Mouse (Mus musculus) cerebellum, adult (tissue): ENCODE data around the gene Phf13.

Source experiments
- ATAC-seq: cut with Nextera tagmentation; 2 replicates; pipeline ENCODE4 v1.9.2; 2017; ENCODE audit warnings: mild to moderate bottlenecking, moderate library complexity, mixed read lengths; ENCODE audit not compliant: insufficient number of reproducible peaks, low FRiP score, low TSS enrichment

The Phf13 gene

GRCm38 (mm10) chr4:151957584-151958315, 38.3 kb downstream of the Phf13 start:
- no peak for ATAC-seq

- no peak for ATAC-seq
Measured at GRCm38 (mm10) chr4:151955791-151956190, 40.3 kb downstream of the Phf13 start.

DNA sequence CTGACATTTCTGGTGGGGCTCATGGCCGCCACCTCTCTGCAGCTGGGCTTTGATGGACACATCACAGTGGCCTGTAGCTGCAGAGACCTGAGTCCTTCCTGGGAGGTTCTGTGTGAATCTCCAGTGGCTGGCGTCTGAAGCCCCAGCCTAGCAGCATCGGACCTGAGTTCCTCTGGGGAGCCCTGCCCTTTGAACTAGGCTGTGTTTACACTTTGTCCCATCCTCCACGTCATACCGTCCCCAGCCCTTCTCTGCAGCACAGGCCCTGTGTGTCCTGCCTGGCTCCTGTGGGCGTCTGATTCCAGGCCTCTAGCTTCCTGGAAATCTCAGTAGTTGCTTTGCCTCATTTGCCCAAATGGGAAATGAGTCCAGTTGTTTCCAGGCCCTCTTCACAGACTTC, 42.8 kb downstream of the Phf13 start:
- no peak for ATAC-seq

GRCm38 (mm10) chr4:151948497-151949471, 47.3 kb downstream of the Phf13 start:
- ATAC-seq, result peak; percentile 64; the same call in 1 of the 2 replicates

DNA sequence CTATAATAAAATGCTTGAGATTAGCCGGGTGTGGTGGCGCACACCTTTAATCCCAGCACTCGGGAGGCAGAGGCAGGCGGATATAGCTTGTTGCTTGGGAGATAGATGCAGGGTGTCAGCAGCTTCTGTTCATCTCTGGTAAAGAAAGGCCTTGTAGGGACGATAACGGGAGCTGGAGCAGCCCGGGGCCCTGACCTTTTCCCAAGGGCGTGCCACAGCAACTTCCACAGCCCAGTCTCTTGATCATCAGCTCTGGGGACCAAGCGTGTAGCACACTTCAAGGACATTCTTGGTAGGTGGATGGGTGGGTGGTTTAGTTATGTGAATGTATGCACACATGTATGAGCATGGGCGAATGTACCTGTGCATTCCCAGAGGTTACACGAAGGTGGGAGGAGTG, 49.8 kb downstream of the Phf13 start:
- no peak for ATAC-seq
